Mouse (Mus musculus) stomach, embryonic 15.5 days (tissue): Measurements from ENCODE around the gene Mroh8. TPM values are rescaled to one million over a fixed set of nuclear protein-coding genes. Genes with fewer than 3 reads are reported as not detected.
A peak's percentile ranks its signal among the peaks of the same experiment; 100 is the strongest.
"Not testable (repeated sequence)": the region's sequence is repeated elsewhere in the genome, so short reads cannot be mapped to it uniquely, and the experiment has no call there.

Experiments
- ATAC-seq: fragments of 200-750 bp; cut with Nextera tagmentation; 2 replicates; pipeline ENCODE4 v1.8.0; 2017; ENCODE audit warnings: low read depth, moderate number of reproducible peaks, moderate TSS enrichment; ENCODE audit not compliant: insufficient read depth, low FRiP score
- H3K27ac ChIP-seq: fragments of 300-500 bp; sonication (generic); 2 replicates; pipeline ENCODE4 v1.5.1; 2015; ENCODE audit warnings: mild to moderate bottlenecking, inconsistent platforms
- H3K27me3 ChIP-seq: fragments of 300-500 bp; sonication (generic); replicated peaks from 2 replicates; pipeline ENCODE4 v1.6.1; 2015; ENCODE audit warnings: inconsistent platforms
- H3K36me3 ChIP-seq: fragments of 300-500 bp; sonication (generic); 2 replicates; pipeline ENCODE4 v1.6.1; 2015; ENCODE audit warnings: inconsistent platforms
- H3K4me1 ChIP-seq: fragments of 300-500 bp; sonication (generic); 2 replicates; pipeline ENCODE4 v1.6.1; 2015; ENCODE audit warnings: inconsistent platforms
- H3K4me2 ChIP-seq: fragments of 300-500 bp; sonication (generic); 2 replicates; pipeline ENCODE4 v1.6.1; 2015; ENCODE audit warnings: mild to moderate bottlenecking, inconsistent platforms
- H3K4me3 ChIP-seq: fragments of 300-500 bp; sonication (generic); replicated peaks from 2 replicates; pipeline ENCODE4 v1.5.1; 2015; ENCODE audit warnings: inconsistent platforms
- H3K9ac ChIP-seq: fragments of 300-500 bp; sonication (generic); 2 replicates; pipeline ENCODE4 v1.6.1; 2015; ENCODE audit warnings: inconsistent platforms
- H3K9me3 ChIP-seq: fragments of 300-500 bp; sonication (generic); 2 replicates; pipeline ENCODE4 v1.6.1; 2016; ENCODE audit warnings: inconsistent platforms
- WGBS: fragments of 180-500 bp; shearing (Covaris S2); methylation state at CpG from one replicate; pipeline ENCODE4 v1.1.7; 2015; 5-methylcytosine and 5-hydroxymethylcytosine counted together
- polyA plus RNA-seq: library from polyadenylated mRNA; unstranded; fragments of >200 nt; fragmentation: Nextera tagmentation; extraction: Ambion mirVana; gene quantifications from 2 replicates; pipeline ENCODE4 v1.2.1, GENCODE M21; 2015

Gene Mroh8
- polyA plus RNA-seq, 1 experiment from 2014 or later, result 0.76 TPM

- Histone ChIP-seq H3K36me3 (no peaks in the 10 kb centered on the region), H3K27me3 (no peaks in the 10 kb centered on the region), H3K4me2 (no peak overlapping the region), H3K4me3 (no peak overlapping the region), H3K9ac (no peak overlapping the region), H3K9me3 (no peaks in the 10 kb centered on the region), H3K27ac (no peak overlapping the region), H3K4me1 (no peaks in the 10 kb centered on the region)
- no peak for ATAC-seq
- 93% methylated on average over 7 of the region's 7 CpGs for WGBS
Observed at GRCm38 (mm10) chr2:157211731-157212130, 67.6 kb downstream of the Mroh8 start.

DNA sequence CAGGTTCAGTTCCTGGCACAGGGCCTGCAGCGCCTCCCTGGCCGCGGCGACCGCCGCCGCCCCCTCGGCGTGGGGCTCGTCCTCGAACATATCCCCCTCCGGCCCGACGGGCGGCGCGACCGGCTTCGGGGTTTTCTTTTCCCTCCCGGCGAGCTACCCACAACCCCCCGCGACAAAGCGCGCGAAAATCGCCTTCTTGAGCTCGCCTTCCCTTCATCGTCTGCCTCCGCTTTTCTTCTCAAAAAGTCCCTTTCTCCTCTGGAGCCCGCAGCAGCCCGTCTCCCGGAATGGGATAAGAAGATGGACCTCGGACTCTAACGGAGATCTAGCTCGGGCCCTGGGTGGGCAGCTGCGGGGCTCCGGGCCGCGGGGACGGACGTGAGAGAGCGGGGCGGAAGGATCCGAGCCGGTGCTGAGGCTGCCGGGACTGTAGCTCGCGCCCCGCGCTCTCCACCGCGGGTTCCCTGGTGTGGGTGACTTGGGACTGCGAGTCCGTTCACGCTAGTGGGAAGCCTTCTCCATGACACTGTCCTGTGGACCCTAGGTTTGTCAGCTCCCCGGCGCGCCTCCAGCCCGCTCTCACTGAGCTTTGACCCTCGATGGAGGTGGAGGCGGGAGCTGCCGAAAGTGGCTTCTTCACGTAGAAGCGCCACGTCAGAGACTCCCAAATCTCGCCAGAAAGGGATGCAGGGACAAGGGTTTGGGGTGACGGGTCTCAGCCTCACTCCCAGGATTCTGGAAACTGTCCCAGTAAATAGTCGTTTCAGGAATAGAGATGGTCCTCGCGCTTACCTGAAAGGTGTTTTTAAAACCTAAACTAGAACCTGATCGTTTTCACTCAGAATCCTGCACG, 74.8 kb downstream of the Mroh8 start, which contains the start of gene Rbl1:
Gene Rbl1 (minus strand): TSS at position 169 of the 853 bp plus-strand sequence.
- peak within 1 kb of the TSS; percentile 98 for H3K27ac ChIP-seq
- H3K9ac ChIP-seq, result peak within 1 kb of the TSS; percentile 85
- 1% methylated on average over 73 of the region's 73 CpGs for WGBS
- no peaks in the 10 kb centered on the region for H3K9me3 ChIP-seq
- H3K36me3 ChIP-seq, result no peaks in the 10 kb centered on the region
- H3K4me3 ChIP-seq, result peak within 1 kb of the TSS; percentile 80
- H3K4me1 ChIP-seq, result peaks cover 3% of the 10 kb centered on the region; the same call in 1 of the 2 replicates
- peak; percentile 86 for ATAC-seq
- peak within 1 kb of the TSS; percentile 78 for H3K4me2 ChIP-seq
- no peaks in the 10 kb centered on the region for H3K27me3 ChIP-seq

GRCm38 (mm10) chr2:157203459-157204365, 75.6 kb downstream of the Mroh8 start:
- Histone ChIP-seq H3K9me3 (no peaks in the 10 kb centered on the region), H3K27me3 (no peaks in the 10 kb centered on the region), H3K4me3 (peak overlapping the region; percentile 80), H3K4me2 (peak overlapping the region; percentile 78), H3K9ac (peak overlapping the region; percentile 85), H3K36me3 (peaks cover 6% of the 10 kb centered on the region), H3K4me1 (peaks cover 3% of the 10 kb centered on the region; the same call in 1 of the 2 replicates), H3K27ac (peak overlapping the region; percentile 98)
- WGBS, result under 1% methylated on average over 49 of the region's 49 CpGs
- peak; percentile 82 for ATAC-seq

DNA sequence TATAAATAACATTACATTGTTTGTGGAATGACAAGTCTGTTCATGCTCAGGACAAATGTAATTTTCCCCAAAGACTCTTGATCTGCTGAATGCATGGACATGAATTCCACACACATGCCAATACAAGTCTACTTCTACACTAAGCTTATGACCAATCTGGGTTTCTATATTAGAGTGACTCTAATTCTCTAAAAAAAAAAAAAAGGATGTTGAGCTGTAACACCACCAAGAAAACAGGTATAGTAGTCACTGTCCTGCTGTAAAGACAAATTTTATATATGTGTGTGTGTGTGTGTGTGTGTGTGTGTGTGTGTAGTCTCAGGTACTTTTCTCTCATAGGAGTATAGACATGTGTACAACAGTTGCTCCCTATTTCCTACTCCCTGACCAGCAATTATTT, 76.3 kb downstream of the Mroh8 start:
- H3K36me3 ChIP-seq, result peaks cover 9% of the 10 kb centered on the region
- no peaks in the 10 kb centered on the region for H3K9me3 ChIP-seq
- H3K27ac ChIP-seq, result no peak overlapping the region
- H3K4me3 ChIP-seq, result peak overlapping the region; percentile 80; the same call in 1 of the 2 replicates
- H3K4me1 ChIP-seq, result peaks cover 3% of the 10 kb centered on the region; the same call in 1 of the 2 replicates
- no peaks in the 10 kb centered on the region for H3K27me3 ChIP-seq
- no peak overlapping the region for H3K9ac ChIP-seq
- H3K4me2 ChIP-seq, result peak overlapping the region; percentile 78
- no peak for ATAC-seq

- no peak overlapping the region for H3K4me3 ChIP-seq
Observed at GRCm38 (mm10) chr2:157202361-157202760, 77.0 kb downstream of the Mroh8 start.

DNA sequence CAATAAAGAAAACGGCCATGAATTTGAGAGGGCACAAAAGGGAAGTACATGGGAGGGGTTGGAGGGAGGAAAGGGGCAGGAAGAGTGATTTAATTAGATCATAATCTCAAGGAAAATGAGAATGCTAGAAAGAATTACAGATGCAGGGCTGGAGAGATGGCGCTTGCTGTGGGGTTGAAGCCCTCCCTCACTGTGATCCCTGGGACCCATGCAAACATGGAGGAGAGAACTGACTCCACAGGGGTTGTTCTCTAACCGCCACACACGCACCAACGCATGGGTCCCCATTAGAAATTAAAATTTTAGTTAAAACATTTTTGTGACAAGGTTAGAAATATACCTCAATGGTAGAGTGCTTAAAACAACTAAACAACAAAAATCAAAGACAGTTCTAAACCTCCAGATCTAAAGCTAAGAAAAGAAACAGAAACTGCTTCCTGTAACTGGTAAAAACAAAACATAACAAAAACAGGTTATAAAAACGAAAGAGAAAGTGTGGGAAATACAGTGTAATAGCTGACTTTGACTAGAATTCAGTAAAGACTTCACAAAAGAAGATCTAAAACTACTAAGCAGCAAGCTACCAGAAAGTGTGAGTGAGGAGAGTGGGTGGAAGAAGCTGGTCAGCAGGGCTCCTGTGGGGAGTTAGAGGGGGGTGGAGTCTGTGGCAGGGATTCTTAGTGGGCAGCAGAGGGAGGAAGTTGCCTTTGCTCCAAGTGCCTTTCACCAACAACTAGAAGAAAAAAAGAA, 78.1 kb downstream of the Mroh8 start:
- ATAC-seq, result no peak
- Histone ChIP-seq H3K4me3 (no peak overlapping the region), H3K27me3 (no peaks in the 10 kb centered on the region), H3K4me2 (no peak overlapping the region), H3K27ac (no peak overlapping the region; the same call in 1 of the 2 replicates), H3K4me1 (peaks cover 3% of the 10 kb centered on the region; the same call in 1 of the 2 replicates), H3K36me3 (peaks cover 16% of the 10 kb centered on the region), H3K9ac (no peak overlapping the region), H3K9me3 (no peaks in the 10 kb centered on the region)
- WGBS, result 83% methylated on average over 6 of the region's 6 CpGs

More at GRCm38 (mm10) chr2:157202361-157202760, 77.0 kb downstream of the Mroh8 start:
- WGBS, result 77% methylated on average over 6 of the region's 6 CpGs
- Histone ChIP-seq H3K36me3 (peaks cover 9% of the 10 kb centered on the region), H3K9me3 (no peaks in the 10 kb centered on the region), H3K4me1 (peaks cover 3% of the 10 kb centered on the region; the same call in 1 of the 2 replicates), H3K27ac (no peak overlapping the region), H3K4me2 (peak overlapping the region; percentile 10; the same call in 1 of the 2 replicates), H3K27me3 (no peaks in the 10 kb centered on the region), H3K9ac (no peak overlapping the region)
- ATAC-seq, result no peak

DNA sequence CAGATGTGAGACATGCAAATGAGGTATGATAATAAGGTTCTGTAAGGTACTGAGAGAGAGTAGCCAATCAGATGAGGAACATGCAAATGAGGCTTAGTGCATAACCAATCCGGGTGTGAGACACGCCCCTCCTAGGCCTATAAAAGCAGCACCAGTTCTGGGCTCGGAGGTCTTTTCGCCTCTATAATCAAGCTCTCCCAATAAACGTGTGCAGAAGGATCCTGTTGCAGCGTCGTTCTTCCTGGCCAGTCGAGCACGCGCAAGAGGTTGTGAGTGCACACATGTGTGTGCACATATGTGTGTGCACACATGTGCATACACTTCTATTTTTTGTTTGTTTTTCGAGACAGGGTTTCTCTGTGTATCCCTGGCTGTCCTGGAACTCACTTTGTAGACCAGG, 80.9 kb downstream of the Mroh8 start:
- not testable (repeated sequence) for ATAC-seq, H3K27ac ChIP-seq
- H3K36me3 ChIP-seq, result peaks cover 21% of the 10 kb centered on the region

DNA sequence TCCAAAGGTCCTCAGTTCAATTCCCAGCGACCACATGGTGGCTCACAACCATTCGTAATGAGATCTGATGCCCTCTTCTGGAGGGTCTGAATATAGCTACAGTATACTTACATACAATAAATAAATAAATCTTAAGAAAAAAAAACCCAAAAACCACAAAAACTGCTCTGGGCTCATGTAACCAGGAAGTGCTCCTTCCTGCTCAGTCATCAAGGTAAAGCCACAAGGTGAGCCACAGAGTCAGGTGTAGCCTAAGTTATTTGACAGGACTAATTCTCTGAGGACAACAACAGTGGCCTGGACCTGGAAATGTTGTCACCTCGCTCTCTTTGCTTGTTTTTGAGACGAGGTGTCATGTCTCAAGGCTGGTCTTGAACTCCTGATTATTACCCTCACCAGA, 88.7 kb downstream of the Mroh8 start:
- Histone ChIP-seq H3K27ac (no peak overlapping the region), H3K27me3 (no peaks in the 10 kb centered on the region), H3K9ac (no peak overlapping the region), H3K4me2 (no peak overlapping the region), H3K36me3 (peaks cover 41% of the 10 kb centered on the region), H3K9me3 (no peaks in the 10 kb centered on the region), H3K4me1 (no peaks in the 10 kb centered on the region), H3K4me3 (no peak overlapping the region)
- 94% methylated on average over 4 of the region's 4 CpGs for WGBS
- no peak for ATAC-seq

More for the DNA sequence above, 80.9 kb downstream of the Mroh8 start:
- H3K4me3 ChIP-seq, H3K4me2 ChIP-seq, H3K9me3 ChIP-seq, H3K4me1 ChIP-seq, H3K9ac ChIP-seq, H3K27me3 ChIP-seq: not testable (repeated sequence)
- 98% methylated on average over 11 of the region's 11 CpGs for WGBS

GRCm38 (mm10) chr2:157187223-157187622, 92.1 kb downstream of the Mroh8 start:
- Histone ChIP-seq H3K36me3 (peaks cover 34% of the 10 kb centered on the region), H3K9ac (no peak overlapping the region), H3K27ac (no peak overlapping the region), H3K27me3 (no peaks in the 10 kb centered on the region), H3K4me3 (no peak overlapping the region), H3K4me2 (no peak overlapping the region), H3K9me3 (no peaks in the 10 kb centered on the region), H3K4me1 (no peaks in the 10 kb centered on the region)
- ATAC-seq, result no peak
- 87% methylated on average over 4 of the region's 4 CpGs for WGBS

DNA sequence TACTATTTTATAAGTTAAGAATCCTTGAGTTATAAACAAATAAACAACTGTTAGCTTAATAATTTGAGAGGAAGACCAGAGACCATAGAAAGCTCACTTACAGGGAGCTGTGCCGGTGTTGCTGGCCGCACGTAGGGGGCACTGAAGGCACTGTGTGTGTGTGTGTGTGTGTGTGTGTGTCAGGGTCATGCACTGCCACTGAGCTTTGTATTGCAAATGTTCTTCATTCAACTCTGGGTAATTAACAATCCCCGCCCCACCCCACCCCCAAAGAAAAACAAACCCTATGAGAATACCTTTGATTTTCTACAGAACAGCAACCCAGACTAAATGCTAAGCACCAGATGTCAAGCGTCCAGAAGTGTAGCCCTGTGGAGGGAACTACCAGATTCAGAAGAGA, 92.8 kb downstream of the Mroh8 start:
- no peaks in the 10 kb centered on the region for H3K4me1 ChIP-seq
- H3K27me3 ChIP-seq, result no peaks in the 10 kb centered on the region
- H3K36me3 ChIP-seq, result peaks cover 31% of the 10 kb centered on the region
- H3K27ac ChIP-seq, result no peak overlapping the region
- no peak overlapping the region for H3K4me3 ChIP-seq
- H3K4me2 ChIP-seq, result no peak overlapping the region
- no peak for ATAC-seq
- 62% methylated on average over 5 of the region's 5 CpGs for WGBS
- no peaks in the 10 kb centered on the region for H3K9me3 ChIP-seq
- no peak overlapping the region for H3K9ac ChIP-seq

- no peak for ATAC-seq
Observed at GRCm38 (mm10) chr2:157185022-157185660, 94.2 kb downstream of the Mroh8 start.

More at GRCm38 (mm10) chr2:157185022-157185660, 94.2 kb downstream of the Mroh8 start:
- 88% methylated on average over 13 of the region's 13 CpGs for WGBS
- no peak overlapping the region for H3K4me3 ChIP-seq
- no peaks in the 10 kb centered on the region for H3K4me1 ChIP-seq
- H3K27me3 ChIP-seq, result no peaks in the 10 kb centered on the region
- no peak overlapping the region for H3K27ac ChIP-seq
- no peaks in the 10 kb centered on the region for H3K9me3 ChIP-seq
- peaks cover 23% of the 10 kb centered on the region; the same call in 1 of the 2 replicates for H3K36me3 ChIP-seq
- no peak overlapping the region for H3K9ac ChIP-seq
- H3K4me2 ChIP-seq, result no peak overlapping the region
